Mouse (Mus musculus): Measurements from ENCODE around the gene Gm49405. TPM values are rescaled to one million over a fixed set of nuclear protein-coding genes. Genes with fewer than 3 reads are reported as not detected.
A peak's percentile ranks its signal among the peaks of the same experiment; 100 is the strongest.
"Not testable (repeated sequence)": the region's sequence is repeated elsewhere in the genome, so short reads cannot be mapped to it uniquely, and the experiment has no call there.

The Gm49405 gene
- polyA plus RNA-seq (2016; fragmentation: Nextera tagmentation; extraction: Ambion mirVana), result 4.6 and 5.5 TPM in 2 replicates

DNA sequence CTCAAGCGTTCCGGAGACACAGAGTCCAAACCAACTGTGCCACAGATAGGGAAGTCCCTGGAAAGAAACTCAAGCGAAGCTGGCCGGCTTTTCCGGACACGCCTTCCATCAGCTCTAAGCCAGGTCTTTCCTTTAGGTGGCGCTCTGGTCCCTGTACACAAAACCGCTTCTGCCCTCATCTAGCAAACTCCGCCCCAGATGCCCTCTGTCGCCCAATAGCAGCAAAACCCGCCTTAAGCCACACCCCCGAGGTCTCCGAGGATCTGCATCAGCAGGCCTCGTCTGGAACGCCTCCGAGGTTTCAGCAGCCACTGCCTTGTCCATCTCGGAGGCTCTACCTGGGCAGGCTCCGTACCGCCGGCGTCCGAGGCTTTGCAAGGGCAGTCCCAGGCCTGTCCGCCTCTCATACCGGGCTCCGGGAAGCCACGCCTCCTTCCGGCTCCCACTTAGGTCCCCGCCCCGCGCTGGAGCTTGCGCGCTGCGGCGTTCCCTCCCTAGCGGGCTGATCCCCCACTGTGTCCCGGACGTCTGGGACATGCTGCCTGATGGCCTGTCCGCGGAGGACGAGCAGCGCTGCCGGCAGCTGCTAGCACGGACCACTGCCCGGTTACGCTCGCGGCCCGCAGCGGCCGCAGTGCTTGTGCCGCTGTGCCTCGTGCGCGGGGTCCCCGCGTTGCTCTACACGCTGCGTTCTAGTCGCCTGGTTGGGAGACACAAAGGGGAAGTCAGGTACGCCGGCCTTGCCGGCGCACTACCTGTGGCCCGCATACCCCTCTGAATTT, at the start of gene Gm49405, which contains the start of gene Nudt8:
TSS of gene Gm49405 (plus strand) at position 508 of the 782 bp plus-strand sequence.
TSS of gene Nudt8 (plus strand) at position 462 of the 782 bp plus-strand sequence.
- under 1% methylated on average over 64 of the region's 64 CpGs for WGBS
- peak within 1 kb of the TSS; percentile 89 for H3K9ac ChIP-seq (replicated peaks)
- H3K4me2 ChIP-seq, result peak within 1 kb of the TSS; percentile 84
- H3K27ac ChIP-seq, result peak within 1 kb of the TSS; percentile 98
- peaks cover 13% of the 10 kb centered on the region for H3K36me3 ChIP-seq
- H3K27me3 ChIP-seq, result no peaks in the 10 kb centered on the region
- no peaks in the 10 kb centered on the region for H3K9me3 ChIP-seq
- H3K4me1 ChIP-seq (replicated peaks), result peaks cover 18% of the 10 kb centered on the region
- H3K4me3 ChIP-seq (replicated peaks), result peak within 1 kb of the TSS; percentile 82
- ATAC-seq (ENCODE audit: insufficient number of reproducible peaks, insufficient read depth, low FRiP score, low TSS enrichment, low read depth), result peak; percentile 87

- Histone ChIP-seq H3K9me3 (no peaks in the 10 kb centered on the region), H3K4me2 (no peak overlapping the region), H3K27me3 (no peaks in the 10 kb centered on the region), H3K36me3 (no peaks in the 10 kb centered on the region), H3K9ac (replicated peaks) (no peak overlapping the region), H3K4me3 (replicated peaks) (no peak overlapping the region), H3K4me1 (replicated peaks) (no peaks in the 10 kb centered on the region), H3K27ac (no peak overlapping the region)
- ATAC-seq (ENCODE audit: insufficient number of reproducible peaks, insufficient read depth, low FRiP score, low TSS enrichment, low read depth), result no peak
Measured at GRCm38 (mm10) chr19:3951461-3951860, 49.0 kb upstream of the Gm49405 start.

- Histone ChIP-seq H3K9ac (replicated peaks) (no peak overlapping the region), H3K36me3 (no peaks in the 10 kb centered on the region), H3K9me3 (no peaks in the 10 kb centered on the region), H3K27ac (no peak overlapping the region), H3K4me2 (no peak overlapping the region), H3K4me3 (replicated peaks) (no peak overlapping the region), H3K4me1 (replicated peaks) (no peaks in the 10 kb centered on the region), H3K27me3 (no peaks in the 10 kb centered on the region)
- 48% methylated on average over 1 of the region's 1 CpGs for WGBS
- ATAC-seq (ENCODE audit: insufficient number of reproducible peaks, insufficient read depth, low FRiP score, low TSS enrichment, low read depth), result no peak
Measured at GRCm38 (mm10) chr19:3952099-3952498, 48.3 kb upstream of the Gm49405 start.

- 73% methylated on average over 3 of the region's 3 CpGs for WGBS
- H3K4me3 ChIP-seq (replicated peaks), result no peak overlapping the region
- no peaks in the 10 kb centered on the region for H3K4me1 ChIP-seq (replicated peaks)
- H3K4me2 ChIP-seq, result no peak overlapping the region
- H3K27ac ChIP-seq, result no peak overlapping the region
- no peaks in the 10 kb centered on the region for H3K9me3 ChIP-seq
- no peak for ATAC-seq (ENCODE audit: insufficient number of reproducible peaks, insufficient read depth, low FRiP score, low TSS enrichment, low read depth)
- H3K36me3 ChIP-seq, result no peaks in the 10 kb centered on the region
- H3K27me3 ChIP-seq, result no peaks in the 10 kb centered on the region
- H3K9ac ChIP-seq (replicated peaks), result no peak overlapping the region
Measured at GRCm38 (mm10) chr19:3955033-3955432, 45.4 kb upstream of the Gm49405 start.

DNA sequence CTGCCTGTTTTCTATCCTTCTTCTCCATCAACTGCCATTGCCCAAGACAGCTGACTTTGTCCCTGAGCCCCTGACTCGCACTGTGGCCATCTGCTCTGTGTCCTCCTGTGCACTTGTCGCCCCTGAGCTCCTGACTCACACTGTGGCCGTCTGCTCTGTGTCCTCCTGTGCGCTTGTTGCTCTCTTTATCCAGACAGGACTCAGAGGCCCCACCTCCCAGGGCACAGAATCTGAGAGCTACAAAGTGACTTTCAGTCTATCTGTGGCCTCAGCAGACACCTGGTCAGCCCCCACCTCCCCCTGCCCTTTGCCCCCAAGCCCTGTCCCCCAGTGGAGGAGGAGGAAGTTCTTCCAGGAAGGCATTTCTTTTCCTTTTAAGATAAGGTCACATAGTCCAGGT, 44.6 kb upstream of the Gm49405 start:
- Histone ChIP-seq H3K4me2 (no peak overlapping the region), H3K27me3 (no peaks in the 10 kb centered on the region), H3K36me3 (no peaks in the 10 kb centered on the region), H3K9me3 (no peaks in the 10 kb centered on the region), H3K4me1 (replicated peaks) (no peaks in the 10 kb centered on the region), H3K4me3 (replicated peaks) (no peak overlapping the region), H3K9ac (replicated peaks) (no peak overlapping the region), H3K27ac (no peak overlapping the region)
- 51% methylated on average over 4 of the region's 4 CpGs for WGBS
- ATAC-seq (ENCODE audit: insufficient number of reproducible peaks, insufficient read depth, low FRiP score, low TSS enrichment, low read depth), result no peak

GRCm38 (mm10) chr19:3957296-3958036, 43.0 kb upstream of the Gm49405 start:
- H3K4me2 ChIP-seq; H3K4me1 ChIP-seq (replicated peaks); H3K27ac ChIP-seq; H3K36me3 ChIP-seq; H3K27me3 ChIP-seq; H3K9ac ChIP-seq (replicated peaks); H3K4me3 ChIP-seq (replicated peaks); ATAC-seq (ENCODE audit: insufficient number of reproducible peaks, insufficient read depth, low FRiP score, low TSS enrichment, low read depth); H3K9me3 ChIP-seq: not testable (repeated sequence)
- 77% methylated on average over 5 of the region's 5 CpGs for WGBS

- Histone ChIP-seq H3K36me3 (no peaks in the 10 kb centered on the region), H3K4me2 (no peak within 1 kb of the TSS), H3K4me1 (replicated peaks) (no peaks in the 10 kb centered on the region), H3K27me3 (no peaks in the 10 kb centered on the region), H3K9me3 (no peaks in the 10 kb centered on the region), H3K4me3 (replicated peaks) (no peak within 1 kb of the TSS), H3K27ac (no peak within 1 kb of the TSS), H3K9ac (replicated peaks) (no peak within 1 kb of the TSS)
- ATAC-seq (ENCODE audit: insufficient number of reproducible peaks, insufficient read depth, low FRiP score, low TSS enrichment, low read depth), result no peak
- WGBS, result 70% methylated on average over 4 of the region's 4 CpGs
Measured at GRCm38 (mm10) chr19:3958470-3958869, 42.0 kb upstream of the Gm49405 start, which contains the start of gene Aldh3b3. Aldh3b3 (plus strand) TSS chr19:3958645.

- Histone ChIP-seq H3K4me2 (no peak overlapping the region), H3K9ac (replicated peaks) (no peak overlapping the region), H3K27ac (no peak overlapping the region), H3K27me3 (no peaks in the 10 kb centered on the region), H3K36me3 (no peaks in the 10 kb centered on the region), H3K4me3 (replicated peaks) (no peak overlapping the region), H3K9me3 (no peaks in the 10 kb centered on the region), H3K4me1 (replicated peaks) (no peaks in the 10 kb centered on the region)
- ATAC-seq (ENCODE audit: insufficient number of reproducible peaks, insufficient read depth, low FRiP score, low TSS enrichment, low read depth), result no peak
Measured at GRCm38 (mm10) chr19:3959030-3959429, 41.4 kb upstream of the Gm49405 start.

DNA sequence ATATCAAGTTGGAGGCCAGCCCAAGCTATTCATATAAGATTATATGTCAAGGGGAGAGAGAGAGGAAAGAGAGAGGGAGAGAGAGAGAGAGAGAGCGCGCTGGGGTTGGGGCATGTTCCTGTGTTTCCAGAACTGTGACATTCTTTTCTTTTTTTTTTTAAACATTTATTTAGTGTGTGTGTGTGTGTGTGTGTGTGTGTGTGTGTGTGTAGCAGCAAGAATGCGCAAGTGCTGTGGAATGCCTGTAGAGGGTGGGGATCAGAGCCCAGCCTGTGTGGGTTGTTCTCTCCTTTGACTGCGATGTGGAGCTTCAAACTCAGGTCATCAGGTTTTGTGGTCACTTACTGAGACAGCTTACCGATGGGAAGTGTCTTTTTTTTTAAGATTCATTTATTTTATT, 40.2 kb upstream of the Gm49405 start:
- Histone ChIP-seq H3K36me3 (no peaks in the 10 kb centered on the region), H3K4me3 (replicated peaks) (no peak overlapping the region), H3K27me3 (no peaks in the 10 kb centered on the region), H3K9ac (replicated peaks) (no peak overlapping the region), H3K4me1 (replicated peaks) (no peaks in the 10 kb centered on the region), H3K4me2 (no peak overlapping the region), H3K9me3 (no peaks in the 10 kb centered on the region), H3K27ac (no peak overlapping the region)
- no peak for ATAC-seq (ENCODE audit: insufficient number of reproducible peaks, insufficient read depth, low FRiP score, low TSS enrichment, low read depth)
- 82% methylated on average over 5 of the region's 5 CpGs for whole genome bisulfite sequencing

- H3K27me3 ChIP-seq; H3K4me2 ChIP-seq; H3K4me1 ChIP-seq (replicated peaks); H3K36me3 ChIP-seq; H3K9me3 ChIP-seq; H3K4me3 ChIP-seq (replicated peaks); H3K27ac ChIP-seq; H3K9ac ChIP-seq (replicated peaks); ATAC-seq (ENCODE audit: insufficient number of reproducible peaks, insufficient read depth, low FRiP score, low TSS enrichment, low read depth): not testable (repeated sequence)
- WGBS, result 86% methylated on average over 6 of the region's 6 CpGs
Measured at GRCm38 (mm10) chr19:3961805-3962204, 38.6 kb upstream of the Gm49405 start.

DNA sequence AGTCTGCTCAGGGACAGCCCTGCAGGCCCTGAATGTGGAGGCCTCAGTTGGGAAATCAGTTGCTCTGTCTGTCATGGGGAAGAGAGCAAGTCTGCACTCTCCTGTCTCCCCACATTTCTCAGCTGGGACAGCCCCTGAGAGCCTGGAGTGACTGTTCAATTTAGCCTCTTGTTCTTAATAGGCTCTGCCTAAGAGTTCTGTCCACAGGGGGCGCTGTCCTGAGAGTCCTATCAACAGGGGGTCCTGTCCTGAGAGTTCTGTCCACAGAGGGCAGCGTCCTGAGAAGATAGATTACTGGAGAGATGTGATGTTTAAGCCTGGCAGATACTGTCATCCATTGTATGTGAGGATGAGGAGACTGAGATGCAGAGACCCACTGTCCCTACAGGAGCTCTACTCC, 38.0 kb upstream of the Gm49405 start:
- H3K4me2 ChIP-seq, result no peak overlapping the region
- 25% methylated on average over 2 of the region's 2 CpGs for WGBS
- ATAC-seq (ENCODE audit: insufficient number of reproducible peaks, insufficient read depth, low FRiP score, low TSS enrichment, low read depth), result no peak

More for the DNA sequence above, 38.0 kb upstream of the Gm49405 start:
- Histone ChIP-seq H3K27me3 (no peaks in the 10 kb centered on the region), H3K36me3 (no peaks in the 10 kb centered on the region), H3K9me3 (no peaks in the 10 kb centered on the region), H3K9ac (replicated peaks) (no peak overlapping the region), H3K4me1 (replicated peaks) (no peaks in the 10 kb centered on the region), H3K27ac (no peak overlapping the region), H3K4me3 (replicated peaks) (no peak overlapping the region)
